Mouse (Mus musculus): ENCODE data around the gene Eno1. TPM values are rescaled to one million over a fixed set of nuclear protein-coding genes. Genes with fewer than 3 reads are reported as not detected.

Gene Eno1
- total RNA-seq, 2 experiments from 2014 or later, result 416 to 459 TPM

Other genes starting within 250 kb of the Eno1 start
- gene H6pd, start 227.7 kb upstream of the Eno1 start, total RNA-seq (2021), result 10 to 100 TPM; 12.5 to 14.3 TPM
- gene Gpr157, start 149.4 kb upstream of the Eno1 start, total RNA-seq (2021), result 1 to 10 TPM; 1.5 to 1.6 TPM
- 1 to 10 TPM; 6.3 to 7.3 TPM for gene Slc2a5, start 117.4 kb upstream of the Eno1 start, total RNA-seq (2021)
- not detected for gene Slc2a7, start 87.7 kb upstream of the Eno1 start, total RNA-seq (2021)
- gene Car6, start 35.4 kb upstream of the Eno1 start, total RNA-seq (2021), result not detected
- 100 to 1,000 TPM in 1 of 2 experiments, 10 to 100 TPM in 1; 86.7 to 131 TPM for gene Rere, start 44.9 kb downstream of the Eno1 start, total RNA-seq (2021)

Data from left cerebral cortex, postnatal 36 days (tissue).